Mouse (Mus musculus): Measurements from ENCODE around the gene Gm42906.

- TF ChIP-seq MYOG (IDR thresholded peaks at IDR 0.05; ENCODE audit: control insufficient read depth, extremely low read depth, insufficient read length) (no peak), CTCF (IDR thresholded peaks at IDR 0.05; ENCODE audit: control insufficient read depth, insufficient read depth, insufficient read length) (no peak)
These were observed 292.0 kb downstream of the Gm42906 start for GRCm38 (mm10) chr5:151135965-151136364.

All from C2C12 (cell line).